Mouse (Mus musculus): ENCODE measurements around the gene Nr2e1. TPM values are rescaled to one million over a fixed set of nuclear protein-coding genes. Genes with fewer than 3 reads are reported as not detected.

Gene Nr2e1
- not detected for polyA plus RNA-seq (2014; fragmentation: Illumina TruSeq; extraction: RNeasy Lipid Tissue Mini Kit (QIAGEN cat#74804); ENCODE audit: low read depth, low replicate concordance)

GRCm38 (mm10) chr10:42583157-42583872 is at the start of gene Nr2e1, which contains the start of gene Ostm1:
Gene Nr2e1 (minus strand): TSS chr10:42583632.
Gene Ostm1 (plus strand): TSS chr10:42583822.

Other genes starting within 250 kb of the Nr2e1 start
- gene Afg1l, start 105.1 kb downstream of the Nr2e1 start, polyA plus RNA-seq (2014; fragmentation: Illumina TruSeq; extraction: RNeasy Lipid Tissue Mini Kit (QIAGEN cat#74804); ENCODE audit: low read depth, low replicate concordance) = 14.9 TPM
- 149 TPM for gene Snx3, start 81.6 kb downstream of the Nr2e1 start, polyA plus RNA-seq (2014; fragmentation: Illumina TruSeq; extraction: RNeasy Lipid Tissue Mini Kit (QIAGEN cat#74804); ENCODE audit: low read depth, low replicate concordance)
- 46.9 TPM for gene Ostm1, start 190 bp upstream of the Nr2e1 start, polyA plus RNA-seq (2014; fragmentation: Illumina TruSeq; extraction: RNeasy Lipid Tissue Mini Kit (QIAGEN cat#74804); ENCODE audit: low read depth, low replicate concordance)
- 128 TPM for gene Sec63, start 177.9 kb upstream of the Nr2e1 start, polyA plus RNA-seq (2014; fragmentation: Illumina TruSeq; extraction: RNeasy Lipid Tissue Mini Kit (QIAGEN cat#74804); ENCODE audit: low read depth, low replicate concordance)

Measured in sigmoid colon, adult 10 weeks (tissue).